Mouse (Mus musculus) ES-CJ7 (cell line): ENCODE results near the gene Alox12e.
"Not testable (repeated sequence)": the region's sequence is repeated elsewhere in the genome, so short reads cannot be mapped to it uniquely, and the experiment has no call there.

Source experiments
- DNase-seq: peaks from one replicate; pipeline ENCODE4 v3.0.0; 2011; ENCODE audit warnings: low read depth, low spot score

Alox12e gene

GRCm38 (mm10) chr11:70322528-70322927 is at the start of gene Alox12e:
Gene Alox12e, minus strand, starts transcription at chr11:70322628.
- peak; percentile 41 for DNase-seq

GRCm38 (mm10) chr11:70368626-70369025 is 46.2 kb upstream of the Alox12e start:
- not testable (repeated sequence) for DNase-seq

- not testable (repeated sequence) for DNase-seq
Measured at GRCm38 (mm10) chr11:70367701-70368100, 45.3 kb upstream of the Alox12e start.

GRCm38 (mm10) chr11:70351868-70352267 is 29.4 kb upstream of the Alox12e start, which contains the start of gene Alox15:
Gene Alox15, minus strand, starts transcription at chr11:70352031.
- no peak for DNase-seq

GRCm38 (mm10) chr11:70348630-70349029 is 26.2 kb upstream of the Alox12e start:
- no peak for DNase-seq

- DNase-seq = no peak
Measured at GRCm38 (mm10) chr11:70347861-70348260, 25.4 kb upstream of the Alox12e start.

- no peak for DNase-seq
Measured at GRCm38 (mm10) chr11:70345546-70345945, 23.1 kb upstream of the Alox12e start.

- DNase-seq = no peak
Measured at GRCm38 (mm10) chr11:70345061-70345460, 22.6 kb upstream of the Alox12e start.

GRCm38 (mm10) chr11:70339481-70339880 is 17.1 kb upstream of the Alox12e start:
- DNase-seq = no peak

GRCm38 (mm10) chr11:70334477-70334876 is 12.0 kb upstream of the Alox12e start:
- peak; percentile 64 for DNase-seq

- no peak for DNase-seq
Measured at GRCm38 (mm10) chr11:70324726-70325125, 2.3 kb upstream of the Alox12e start.

- DNase-seq = peak; percentile 82
Measured at GRCm38 (mm10) chr11:70321664-70322063, 764 bp downstream of the Alox12e start.

- DNase-seq = no peak
Measured at GRCm38 (mm10) chr11:70319614-70320013, 2.8 kb downstream of the Alox12e start.

- DNase-seq = peak; percentile 53
Measured at GRCm38 (mm10) chr11:70313833-70314232, 8.6 kb downstream of the Alox12e start.

GRCm38 (mm10) chr11:70309341-70309740 is 13.1 kb downstream of the Alox12e start:
- peak; percentile 72 for DNase-seq

- DNase-seq = peak; percentile 63
Measured at GRCm38 (mm10) chr11:70308296-70308695, 14.1 kb downstream of the Alox12e start.

- DNase-seq = no peak
Measured at GRCm38 (mm10) chr11:70306159-70306558, 16.3 kb downstream of the Alox12e start.

GRCm38 (mm10) chr11:70302293-70302692 is 20.1 kb downstream of the Alox12e start:
- no peak for DNase-seq

- no peak for DNase-seq
Measured at GRCm38 (mm10) chr11:70297836-70298454, 24.5 kb downstream of the Alox12e start.

- DNase-seq = no peak
Measured at GRCm38 (mm10) chr11:70297405-70297804, 25.0 kb downstream of the Alox12e start.

GRCm38 (mm10) chr11:70293881-70294280 is 28.5 kb downstream of the Alox12e start:
- no peak for DNase-seq

GRCm38 (mm10) chr11:70291235-70291634 is 31.2 kb downstream of the Alox12e start:
- DNase-seq = no peak

GRCm38 (mm10) chr11:70289236-70289635 is 33.2 kb downstream of the Alox12e start:
- no peak for DNase-seq

- no peak for DNase-seq
Measured at GRCm38 (mm10) chr11:70288102-70288501, 34.3 kb downstream of the Alox12e start.
